Mouse (Mus musculus) CD4-positive, CD25-positive, alpha-beta regulatory T cell, adult 4 months (primary cell): Measurements from ENCODE around the gene Zfp286. TPM values are rescaled to one million over a fixed set of nuclear protein-coding genes. Genes with fewer than 3 reads are reported as not detected.
A peak's percentile ranks its signal among the peaks of the same experiment; 100 is the strongest.

Source experiments
- ATAC-seq: one replicate; pipeline ENCODE4 v1.8.0; 2017
- polyA plus RNA-seq, 2 experiments: library from polyadenylated mRNA; unstranded; fragments of 100-300 nt; shearing (Covaris generic); gene quantifications; one replicate each; pipeline ENCODE4 v1.2.1; 2017

The Zfp286 gene
- polyA plus RNA-seq = 1 to 10 TPM; 3.8 to 4.3 TPM

- ATAC-seq = peak; percentile 71
Observed at GRCm38 (mm10) chr11:62788935-62789616, at the start of gene Zfp286. Zfp286 (minus strand) TSS chr11:62789462.

- no peak for ATAC-seq
Observed at GRCm38 (mm10) chr11:62831906-62832305, 42.6 kb upstream of the Zfp286 start.

- ATAC-seq = no peak
Observed at GRCm38 (mm10) chr11:62830387-62830786, 41.1 kb upstream of the Zfp286 start.

GRCm38 (mm10) chr11:62827911-62828310, 38.6 kb upstream of the Zfp286 start:
- no peak for ATAC-seq

GRCm38 (mm10) chr11:62827135-62827534, 37.9 kb upstream of the Zfp286 start:
- ATAC-seq = no peak

GRCm38 (mm10) chr11:62826106-62826733, 37.0 kb upstream of the Zfp286 start:
- no peak for ATAC-seq

GRCm38 (mm10) chr11:62825222-62826105, 36.2 kb upstream of the Zfp286 start:
- ATAC-seq = no peak

- peak; percentile 30 for ATAC-seq
Observed at GRCm38 (mm10) chr11:62824211-62824610, 34.9 kb upstream of the Zfp286 start.

- ATAC-seq = peak; percentile 58
Observed at GRCm38 (mm10) chr11:62821893-62822292, 32.6 kb upstream of the Zfp286 start.

- ATAC-seq = no peak
Observed at GRCm38 (mm10) chr11:62820661-62821437, 31.6 kb upstream of the Zfp286 start.

GRCm38 (mm10) chr11:62820059-62820541, 30.8 kb upstream of the Zfp286 start, which contains the start of gene Trim16:
Trim16 (plus strand) TSS chr11:62820231.
- ATAC-seq = peak; percentile 63

GRCm38 (mm10) chr11:62819059-62819686, 29.9 kb upstream of the Zfp286 start:
- no peak for ATAC-seq

GRCm38 (mm10) chr11:62816591-62816990, 27.3 kb upstream of the Zfp286 start:
- no peak for ATAC-seq

- peak; percentile 62 for ATAC-seq
Observed at GRCm38 (mm10) chr11:62815438-62815837, 26.2 kb upstream of the Zfp286 start.

GRCm38 (mm10) chr11:62814625-62815024, 25.4 kb upstream of the Zfp286 start:
- ATAC-seq = no peak

GRCm38 (mm10) chr11:62813970-62814624, 24.8 kb upstream of the Zfp286 start:
- ATAC-seq = no peak

GRCm38 (mm10) chr11:62813497-62813896, 24.2 kb upstream of the Zfp286 start:
- no peak for ATAC-seq

- ATAC-seq = no peak
Observed at GRCm38 (mm10) chr11:62812268-62812667, 23.0 kb upstream of the Zfp286 start.

GRCm38 (mm10) chr11:62809201-62809600, 19.9 kb upstream of the Zfp286 start:
- no peak for ATAC-seq

GRCm38 (mm10) chr11:62807965-62808364, 18.7 kb upstream of the Zfp286 start:
- no peak for ATAC-seq

GRCm38 (mm10) chr11:62804119-62804518, 14.9 kb upstream of the Zfp286 start:
- no peak for ATAC-seq
